ENCODE assay signal across 31 mouse cellular contexts in the genomic region with DNA sequence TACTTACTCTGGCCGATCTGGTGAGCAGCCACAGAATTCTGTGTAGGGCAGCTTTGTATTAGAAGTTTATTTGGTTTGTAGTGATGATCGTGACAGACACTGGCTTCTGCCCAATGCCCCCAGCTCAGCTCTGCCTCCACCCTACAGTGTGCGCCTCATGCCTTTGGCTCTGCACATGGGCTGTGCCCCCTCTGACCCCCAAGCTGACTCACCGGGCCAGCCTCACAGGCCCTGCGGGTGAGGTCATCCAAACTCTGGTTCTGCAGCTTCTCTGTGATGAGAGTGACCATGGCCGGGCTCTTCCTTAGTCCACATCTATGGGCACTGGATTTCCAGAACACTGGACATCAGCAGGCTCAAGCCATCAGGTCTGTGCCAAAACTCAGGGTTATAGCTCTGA. TPM values are rescaled to one million over a fixed set of nuclear protein-coding genes. Genes with fewer than 3 reads are reported as not detected.
DNase-seq lines count a peak whose midpoint lies in the region; ATAC-seq and TF ChIP-seq lines count a peak whose summit lies in the region.
"Had no signal": no experiment of that assay in that cellular context is flagged by ENCODE, and none has a peak within 500 bp of the region (broad histone marks: within the 10 kb centered on the region; RNA-seq: fewer than 3 reads in every experiment).

No protein-coding gene starts in this region.

- no peaks in the 10 kb centered on the region for H3K27me3 ChIP-seq in midbrain, embryonic 16.5 days (ENCODE audit: control insufficient read depth, insufficient read depth, low read depth, low read length)
- H3K27me3 ChIP-seq: heart, embryonic 12.5 days; hindbrain, embryonic 13.5 days; limb, embryonic 12.5 days; liver, embryonic 15.5 days; lung, embryonic 15.5 days; neural tube, embryonic 13.5 days; stomach, embryonic 15.5 days had no signal

- intact Hi-C loops in gastrocnemius, adult 2 months (cut with DNase I) = no loop called here
- intact Hi-C loops in gastrocnemius, postnatal 36 days (cut with DNase I) = no loop called here

- H3K4me1 ChIP-seq in midbrain, embryonic 16.5 days (ENCODE audit: control insufficient read depth, insufficient read depth, low read length) = no peaks in the 10 kb centered on the region
- H3K4me1 ChIP-seq: hindbrain, embryonic 13.5 days; limb, embryonic 12.5 days; liver, embryonic 15.5 days; lung, embryonic 15.5 days; neural tube, embryonic 13.5 days had no signal

- no peak for ATAC-seq in midbrain, embryonic 16.5 days
- ATAC-seq: CD4-positive, CD25-positive, alpha-beta regulatory T cell, adult 4 months; intestine, embryonic 16.5 days had no signal

- no peaks in the 10 kb centered on the region for H3K9me3 ChIP-seq in midbrain, embryonic 16.5 days (replicated peaks; ENCODE audit: control insufficient read depth, low read length, poor library complexity, severe bottlenecking)
- H3K9me3 ChIP-seq: heart, embryonic 12.5 days; hindbrain, embryonic 13.5 days; limb, embryonic 12.5 days; liver, embryonic 15.5 days; lung, embryonic 15.5 days; neural tube, embryonic 13.5 days; stomach, embryonic 15.5 days had no signal

- no peak overlapping the region for H3K4me3 ChIP-seq in gastrocnemius, adult 2 months
- H3K4me3 ChIP-seq in midbrain, embryonic 16.5 days (ENCODE audit: low read depth, low read length) = no peak overlapping the region
- H3K4me3 ChIP-seq: erythroblast, embryonic 14.5 days; heart, embryonic 12.5 days; hindbrain, embryonic 13.5 days; left cerebral cortex, adult 2 months; limb, embryonic 12.5 days; liver, embryonic 15.5 days; lung, embryonic 15.5 days; neural tube, embryonic 13.5 days; stomach, embryonic 15.5 days had no signal

- DNase-seq in gastrocnemius, adult 2 months = peak; percentile 27
- DNase-seq in gastrocnemius, postnatal 36 days = no peak
- peak; percentile 21 to 39 for DNase-seq in adrenal gland, adult 18-20 months (ENCODE audit: low spot score in 2 of 2)
- peak; percentile 62 for DNase-seq in adrenal gland, postnatal 25 days
- DNase-seq in layer of hippocampus, postnatal 14 days (ENCODE audit: low spot score in 2 of 2) = no peak
- no peak for DNase-seq in frontal cortex, postnatal 14 days (ENCODE audit: low spot score in 2 of 2)
- DNase-seq: cerebellum, adult 2 months; cerebellum, postnatal 14 days; gastrocnemius, postnatal 25 days; heart, adult 18-20 months; heart, postnatal 4 days; kidney, adult 8-10 months; layer of hippocampus, adult 9-11 months; retina, postnatal 1 day; right cerebral cortex, postnatal 25 days; thymus, postnatal 14 days had no signal

- 94% methylated on average over 6 of the region's 6 CpGs for WGBS in midbrain, embryonic 16.5 days

- TF ChIP-seq CTCF in gastrocnemius, adult 2 months (IDR thresholded peaks at IDR 0.05) = no peak

- no peaks in the 10 kb centered on the region; the same call in 1 of the 2 replicates for H3K36me3 ChIP-seq in midbrain, embryonic 16.5 days (ENCODE audit: control insufficient read depth, insufficient read depth, low read length)
- H3K36me3 ChIP-seq: lung, embryonic 15.5 days had no signal

- H3K9ac ChIP-seq in midbrain, embryonic 16.5 days (ENCODE audit: low read depth, low read length) = no peak overlapping the region
- H3K9ac ChIP-seq: heart, embryonic 12.5 days; hindbrain, embryonic 13.5 days; limb, embryonic 12.5 days; liver, embryonic 15.5 days; lung, embryonic 15.5 days; neural tube, embryonic 13.5 days; stomach, embryonic 15.5 days had no signal

- no peak overlapping the region for H3K27ac ChIP-seq in gastrocnemius, adult 2 months
- no peak overlapping the region for H3K27ac ChIP-seq in midbrain, embryonic 16.5 days (ENCODE audit: low read length)
- H3K27ac ChIP-seq: hindbrain, embryonic 13.5 days; kidney, postnatal 0 days; left cerebral cortex, adult 2 months; limb, embryonic 12.5 days; liver, embryonic 15.5 days; lung, embryonic 15.5 days; neural tube, embryonic 13.5 days; stomach, embryonic 15.5 days had no signal

- no peak overlapping the region for H3K4me2 ChIP-seq in midbrain, embryonic 16.5 days (ENCODE audit: low read length)
- H3K4me2 ChIP-seq: heart, embryonic 12.5 days; hindbrain, embryonic 13.5 days; limb, embryonic 12.5 days; liver, embryonic 15.5 days; lung, embryonic 15.5 days; midbrain, embryonic 11.5 days; neural tube, embryonic 13.5 days; stomach, embryonic 15.5 days had no signal

RNA-seq across cellular contexts. Expression of gene Fam53a, which starts 15.0 kb away (rescaled TPM):
- 10 to 100 TPM; 59.4 to 68.6 TPM for total RNA-seq in gastrocnemius, adult 2 months (2021)
- 10 to 100 TPM; 56.9 to 61.8 TPM for total RNA-seq in gastrocnemius, postnatal 36 days (2021)
- 10 to 100 TPM; 24.5 to 28.2 TPM for total RNA-seq in adrenal gland, adult 18-20 months (2021)
- total RNA-seq in adrenal gland, postnatal 25 days (2021) = 23.5 and 37.0 TPM in 2 replicates
- 10 to 100 TPM; 25.5 to 27.1 TPM for total RNA-seq in layer of hippocampus, postnatal 14 days (2021)
- 30.3 and 31.0 TPM in 2 replicates for polyA plus RNA-seq in midbrain, embryonic 16.5 days (2015; fragmentation: Nextera tagmentation; extraction: Ambion mirVana)

RNA-seq across cellular contexts. Expression of gene Gm9903, which starts 15.3 kb away (rescaled TPM):
- under 1 TPM in 1 of 2 experiments, not detected in 1; 0.64 TPM for total RNA-seq in gastrocnemius, adult 2 months (2021)
- under 1 TPM; 0.42 to 0.54 TPM for total RNA-seq in gastrocnemius, postnatal 36 days (2021)
- total RNA-seq in adrenal gland, adult 18-20 months (2021) = under 1 TPM; 0.17 to 0.22 TPM
- total RNA-seq in adrenal gland, postnatal 25 days (2021) = 0.64 TPM in 1 of 2 replicates, not detected in the other
- under 1 TPM; 0.64 to 0.92 TPM for total RNA-seq in layer of hippocampus, postnatal 14 days (2021)
- 0.70 and 0.89 TPM in 2 replicates for polyA plus RNA-seq in midbrain, embryonic 16.5 days (2015; fragmentation: Nextera tagmentation; extraction: Ambion mirVana)
- total RNA-seq: midbrain, postnatal 0 days had no signal
- polyA plus RNA-seq: erythroblast, embryonic 14.5 days had no signal

RNA-seq across cellular contexts. Expression of gene Slbp, which starts 38.0 kb away (rescaled TPM):
- 1 to 10 TPM; 6.3 to 7.7 TPM for total RNA-seq in gastrocnemius, adult 2 months (2021)
- 1 to 10 TPM; 7.4 to 7.6 TPM for total RNA-seq in gastrocnemius, postnatal 36 days (2021)
- total RNA-seq in adrenal gland, adult 18-20 months (2021) = 10 to 100 TPM; 37.9 to 50.8 TPM
- 48.6 and 54.7 TPM in 2 replicates for total RNA-seq in adrenal gland, postnatal 25 days (2021)
- 10 to 100 TPM; 22.0 to 24.7 TPM for total RNA-seq in layer of hippocampus, postnatal 14 days (2021)
- 119 and 123 TPM in 2 replicates for polyA plus RNA-seq in midbrain, embryonic 16.5 days (2015; fragmentation: Nextera tagmentation; extraction: Ambion mirVana)

RNA-seq across cellular contexts. Expression of gene Tacc3, which starts 43.5 kb away (rescaled TPM):
- 1 to 10 TPM in 1 of 2 experiments, under 1 TPM in 1; 0.97 to 1.3 TPM for total RNA-seq in gastrocnemius, adult 2 months (2021)
- total RNA-seq in gastrocnemius, postnatal 36 days (2021) = 1 to 10 TPM; 1.6 to 3.1 TPM
- 1 to 10 TPM; 2.9 to 3.1 TPM for total RNA-seq in adrenal gland, adult 18-20 months (2021)
- 14.2 and 14.4 TPM in 2 replicates for total RNA-seq in adrenal gland, postnatal 25 days (2021)
- total RNA-seq in layer of hippocampus, postnatal 14 days (2021) = 10 to 100 TPM in 1 of 2 experiments, 1 to 10 TPM in 1; 9.8 to 12.0 TPM
- polyA plus RNA-seq in midbrain, embryonic 16.5 days (2015; fragmentation: Nextera tagmentation; extraction: Ambion mirVana) = 25.0 and 28.4 TPM in 2 replicates

RNA-seq across cellular contexts. Expression of gene Tmem129, which starts 43.8 kb away (rescaled TPM):
- 10 to 100 TPM in 1 of 2 experiments, 1 to 10 TPM in 1; 9.0 to 11.7 TPM for total RNA-seq in gastrocnemius, adult 2 months (2021)
- 1 to 10 TPM; 6.1 to 9.7 TPM for total RNA-seq in gastrocnemius, postnatal 36 days (2021)
- total RNA-seq in adrenal gland, adult 18-20 months (2021) = 10 to 100 TPM; 25.7 to 28.9 TPM
- 27.7 and 29.5 TPM in 2 replicates for total RNA-seq in adrenal gland, postnatal 25 days (2021)
- total RNA-seq in layer of hippocampus, postnatal 14 days (2021) = 10 to 100 TPM; 21.7 to 25.5 TPM
- 29.1 and 29.7 TPM in 2 replicates for polyA plus RNA-seq in midbrain, embryonic 16.5 days (2015; fragmentation: Nextera tagmentation; extraction: Ambion mirVana)

Comparison
In these comparisons a context has a peak if more than half of its experiments do, and no peak if none do; other contexts are left out.
1. DNase-seq: peak in gastrocnemius, adult 2 months (single experiment), adrenal gland, adult 18-20 months (2 of 2) and adrenal gland, postnatal 25 days (single experiment); none in gastrocnemius, postnatal 36 days (0 of 2), layer of hippocampus, postnatal 14 days (0 of 2) and frontal cortex, postnatal 14 days (0 of 2).